Mouse (Mus musculus) limb, embryonic 11.5 days (tissue): Measurements from ENCODE around the gene Syt1. TPM values are rescaled to one million over a fixed set of nuclear protein-coding genes. Genes with fewer than 3 reads are reported as not detected.

Source experiments
- ATAC-seq: fragments of 200-750 bp; cut with Nextera tagmentation; 2 replicates; pipeline ENCODE4 v1.8.0; 2017; ENCODE audit warnings: low read depth; ENCODE audit not compliant: insufficient number of reproducible peaks, low FRiP score, low TSS enrichment
- DNase-seq: peaks from one replicate; pipeline ENCODE4 v3.0.0-alpha.2; 2015; ENCODE audit warnings: low spot score
- H3K27ac ChIP-seq: fragments of 300-500 bp; sonication (generic); replicated peaks from 2 replicates; pipeline ENCODE4 v1.5.1; 2014; ENCODE audit warnings: low read depth, mild to moderate bottlenecking, low read length
- H3K27me3 ChIP-seq: fragments of 300-500 bp; sonication (generic); 2 replicates; pipeline ENCODE4 v1.6.1; 2014; ENCODE audit warnings: mild to moderate bottlenecking, low read length, mixed read lengths; ENCODE audit not compliant: control insufficient read depth, insufficient read depth
- H3K36me3 ChIP-seq: fragments of 300-500 bp; sonication (generic); 2 replicates; pipeline ENCODE4 v1.6.1; 2014; ENCODE audit warnings: mild to moderate bottlenecking, low read length, moderate library complexity, mixed read lengths; ENCODE audit not compliant: control insufficient read depth, insufficient read depth
- H3K4me1 ChIP-seq: fragments of 300-500 bp; sonication (generic); 2 replicates; pipeline ENCODE4 v1.6.1; 2014; ENCODE audit warnings: low read length, mixed read lengths; ENCODE audit not compliant: control insufficient read depth, insufficient read depth
- H3K4me2 ChIP-seq: fragments of 300-500 bp; sonication (generic); 2 replicates; pipeline ENCODE4 v1.6.1; 2014; ENCODE audit warnings: low read depth, mild to moderate bottlenecking, moderate library complexity; ENCODE audit not compliant: severe bottlenecking
- H3K4me3 ChIP-seq: fragments of 300-500 bp; sonication (generic); 2 replicates; pipeline ENCODE4 v1.5.1; 2014; ENCODE audit warnings: low read depth, low read length
- H3K9ac ChIP-seq: fragments of 300-500 bp; sonication (generic); 2 replicates; pipeline ENCODE4 v1.6.1; 2014; ENCODE audit warnings: mild to moderate bottlenecking, low read length
- H3K9me3 ChIP-seq: fragments of 300-500 bp; sonication (generic); 2 replicates; pipeline ENCODE4 v1.6.1; 2016; ENCODE audit warnings: low read length; ENCODE audit not compliant: control insufficient read depth
- WGBS: fragments of 180-500 bp; shearing (Covaris S2); extraction: QIAGEN DNeasy Blood & Tissue Kit; methylation state at CpG from one replicate; pipeline ENCODE4 v1.1.7; 2014; 5-methylcytosine and 5-hydroxymethylcytosine counted together
- polyA plus RNA-seq: library from polyadenylated mRNA; unstranded; fragments of >200 nt; fragmentation: Nextera tagmentation; extraction: Ambion mirVana; gene quantifications from 2 replicates; pipeline ENCODE4 v1.2.1, GENCODE M21; 2014

Syt1 gene
- polyA plus RNA-seq, 1 experiment from 2014 or later, result 0.32 TPM

- ATAC-seq, result no peak
These were observed 330.9 kb downstream of the Syt1 start for GRCm38 (mm10) chr10:108679675-108680390.

GRCm38 (mm10) chr10:108677053-108677452 is 333.7 kb downstream of the Syt1 start:
- Histone ChIP-seq H3K27ac (no peak overlapping the region), H3K9me3 (no peaks in the 10 kb centered on the region), H3K27me3 (no peaks in the 10 kb centered on the region), H3K36me3 (no peaks in the 10 kb centered on the region), H3K4me1 (no peaks in the 10 kb centered on the region), H3K9ac (no peak overlapping the region), H3K4me2 (no peak overlapping the region), H3K4me3 (no peak overlapping the region)
- 92% methylated on average over 8 of the region's 8 CpGs for WGBS
- DNase-seq (no peak), ATAC-seq (no peak)

More at GRCm38 (mm10) chr10:108679675-108680390, 330.9 kb downstream of the Syt1 start:
- Histone ChIP-seq H3K36me3 (no peaks in the 10 kb centered on the region), H3K4me3 (no peak overlapping the region), H3K9ac (no peak overlapping the region), H3K9me3 (no peaks in the 10 kb centered on the region), H3K27ac (no peak overlapping the region), H3K4me2 (no peak overlapping the region), H3K4me1 (no peaks in the 10 kb centered on the region), H3K27me3 (no peaks in the 10 kb centered on the region)
- WGBS, result 68% methylated on average over 14 of the region's 14 CpGs
- DNase-seq, result no peak

- H3K4me2 ChIP-seq, result no peak overlapping the region
- H3K9me3 ChIP-seq, result no peaks in the 10 kb centered on the region
- no peak overlapping the region for H3K4me3 ChIP-seq
- H3K4me1 ChIP-seq, result no peaks in the 10 kb centered on the region
- ATAC-seq, result no peak
- no peak overlapping the region for H3K9ac ChIP-seq
- H3K36me3 ChIP-seq, result no peaks in the 10 kb centered on the region
- H3K27ac ChIP-seq, result no peak overlapping the region
- no peaks in the 10 kb centered on the region for H3K27me3 ChIP-seq
- 89% methylated on average over 3 of the region's 3 CpGs for WGBS
- no peak for DNase-seq
These were observed 341.8 kb downstream of the Syt1 start for GRCm38 (mm10) chr10:108668944-108669343.

GRCm38 (mm10) chr10:108660295-108660694 is 350.5 kb downstream of the Syt1 start:
- Histone ChIP-seq H3K36me3 (no peaks in the 10 kb centered on the region), H3K27me3 (no peaks in the 10 kb centered on the region), H3K4me3 (no peak overlapping the region), H3K9me3 (no peaks in the 10 kb centered on the region), H3K4me1 (no peaks in the 10 kb centered on the region), H3K27ac (no peak overlapping the region), H3K4me2 (no peak overlapping the region), H3K9ac (no peak overlapping the region)
- no peak for DNase-seq
- WGBS, result 84% methylated on average over 3 of the region's 3 CpGs
- no peak for ATAC-seq

GRCm38 (mm10) chr10:108658300-108658699 is 352.5 kb downstream of the Syt1 start:
- no peaks in the 10 kb centered on the region for H3K4me1 ChIP-seq
- no peak for DNase-seq
- H3K27ac ChIP-seq, result no peak overlapping the region
- no peak for ATAC-seq
- no peaks in the 10 kb centered on the region for H3K36me3 ChIP-seq
- H3K9me3 ChIP-seq, result no peaks in the 10 kb centered on the region
- H3K4me3 ChIP-seq, result no peak overlapping the region
- H3K4me2 ChIP-seq, result no peak overlapping the region
- WGBS, result 85% methylated on average over 2 of the region's 2 CpGs
- H3K27me3 ChIP-seq, result no peaks in the 10 kb centered on the region
- no peak overlapping the region for H3K9ac ChIP-seq

GRCm38 (mm10) chr10:108657669-108658068 is 353.1 kb downstream of the Syt1 start:
- no peak overlapping the region for H3K27ac ChIP-seq
- H3K4me1 ChIP-seq, result no peaks in the 10 kb centered on the region
- H3K9ac ChIP-seq, result no peak overlapping the region
- ATAC-seq, result no peak
- no peak for DNase-seq
- H3K9me3 ChIP-seq, result no peaks in the 10 kb centered on the region
- H3K36me3 ChIP-seq, result no peaks in the 10 kb centered on the region
- no peak overlapping the region for H3K4me2 ChIP-seq
- H3K4me3 ChIP-seq, result no peak overlapping the region
- H3K27me3 ChIP-seq, result no peaks in the 10 kb centered on the region

- H3K27me3 ChIP-seq, result no peaks in the 10 kb centered on the region
- no peaks in the 10 kb centered on the region for H3K4me1 ChIP-seq
- ATAC-seq (no peak), DNase-seq (no peak)
- H3K4me2 ChIP-seq, result no peak overlapping the region
- no peak overlapping the region for H3K27ac ChIP-seq
- 84% methylated on average over 4 of the region's 4 CpGs for WGBS
- no peaks in the 10 kb centered on the region for H3K9me3 ChIP-seq
- no peak overlapping the region for H3K4me3 ChIP-seq
- H3K9ac ChIP-seq, result no peak overlapping the region
- no peaks in the 10 kb centered on the region for H3K36me3 ChIP-seq
These were observed 353.9 kb downstream of the Syt1 start for GRCm38 (mm10) chr10:108656898-108657297.

GRCm38 (mm10) chr10:108655074-108655473 is 355.7 kb downstream of the Syt1 start:
- 94% methylated on average over 11 of the region's 11 CpGs for WGBS
- no peaks in the 10 kb centered on the region for H3K4me1 ChIP-seq
- H3K4me2 ChIP-seq, result no peak overlapping the region
- no peaks in the 10 kb centered on the region for H3K9me3 ChIP-seq
- no peak overlapping the region for H3K9ac ChIP-seq
- DNase-seq (no peak), ATAC-seq (no peak)
- no peak overlapping the region for H3K4me3 ChIP-seq
- no peaks in the 10 kb centered on the region for H3K36me3 ChIP-seq
- H3K27me3 ChIP-seq, result no peaks in the 10 kb centered on the region
- H3K27ac ChIP-seq, result no peak overlapping the region

- H3K27ac ChIP-seq, result no peak overlapping the region
- 83% methylated on average over 8 of the region's 8 CpGs for WGBS
- no peaks in the 10 kb centered on the region for H3K36me3 ChIP-seq
- H3K9me3 ChIP-seq, result no peaks in the 10 kb centered on the region
- H3K27me3 ChIP-seq, result no peaks in the 10 kb centered on the region
- ATAC-seq (no peak), DNase-seq (no peak)
- no peaks in the 10 kb centered on the region for H3K4me1 ChIP-seq
- no peak overlapping the region for H3K9ac ChIP-seq
- H3K4me2 ChIP-seq, result no peak overlapping the region
- H3K4me3 ChIP-seq, result no peak overlapping the region
These were observed 358.0 kb downstream of the Syt1 start for GRCm38 (mm10) chr10:108652831-108653230.
